Mouse (Mus musculus): ENCODE data around the gene Nr2c2. TPM values are rescaled to one million over a fixed set of nuclear protein-coding genes. Genes with fewer than 3 reads are reported as not detected.
A peak's percentile ranks its signal among the peaks of the same experiment; 100 is the strongest.

Gene Nr2c2
- total and polyA plus RNA-seq, 3 experiments: 12.2 to 14.3 (median 12.4) TPM

DNA sequence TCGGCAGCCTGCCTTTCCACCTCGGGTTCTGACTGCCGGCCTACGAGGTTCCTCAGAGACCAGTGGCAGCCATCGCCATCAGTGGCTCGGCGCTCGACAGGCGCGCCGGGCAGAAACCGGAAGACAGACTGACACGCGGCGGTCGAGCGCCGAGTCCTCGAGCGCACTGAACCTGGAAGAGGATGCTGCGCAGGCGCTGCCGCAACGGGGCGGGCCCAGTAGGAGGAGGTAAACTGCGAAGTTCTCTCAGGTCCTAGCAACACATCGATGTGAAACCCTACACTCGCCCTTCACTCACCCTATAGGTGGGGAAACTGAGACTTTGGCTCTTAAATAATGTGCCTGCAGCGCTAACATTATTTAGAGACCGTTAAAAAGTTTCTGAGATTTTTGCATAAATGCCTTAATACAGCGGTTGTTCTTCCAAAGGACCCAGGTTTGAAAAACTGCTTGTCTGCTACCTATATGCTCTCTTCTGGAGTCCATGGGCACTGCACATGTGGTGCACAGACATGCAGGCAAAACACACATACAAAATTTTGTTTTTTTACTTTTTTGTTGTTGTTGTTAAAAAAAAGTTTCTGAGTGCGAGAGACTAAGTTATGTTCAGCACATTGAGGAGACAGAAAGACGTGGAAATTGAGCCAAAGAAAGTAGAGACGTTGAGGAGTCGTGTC is 123.7 kb downstream of the Nr2c2 start, which contains the start of gene Rbsn (continued):
- TF ChIP-seq POLR2A (IDR thresholded peaks at IDR 0.05; ENCODE audit: low read depth, low read length) (peak; percentile 76), IRF4 (IDR thresholded peaks at IDR 0.05; ENCODE audit: low read depth, low read length) (peak; percentile 61; the same call in 1 of the 2 replicates), EP300 (IDR thresholded peaks at IDR 0.05; ENCODE audit: low read length) (no peak), POLR2AphosphoS2 (IDR thresholded peaks at IDR 0.05; ENCODE audit: low read depth, low read length) (peak; percentile 60; the same call in 1 of the 2 replicates), UBTF (IDR thresholded peaks at IDR 0.05; ENCODE audit: low read depth, low read length) (no peak), CHD2 (IDR thresholded peaks at IDR 0.05; ENCODE audit: low read length) (no peak), ZKSCAN1 (IDR thresholded peaks at IDR 0.05; ENCODE audit: borderline replicate concordance, low read depth, low read length) (no peak), MAZ (IDR thresholded peaks at IDR 0.05; ENCODE audit: low read depth, low read length) (no peak), JUND (conservative IDR thresholded peaks at IDR 0.05; ENCODE audit: low read depth, low read length) (no peak)

DNA sequence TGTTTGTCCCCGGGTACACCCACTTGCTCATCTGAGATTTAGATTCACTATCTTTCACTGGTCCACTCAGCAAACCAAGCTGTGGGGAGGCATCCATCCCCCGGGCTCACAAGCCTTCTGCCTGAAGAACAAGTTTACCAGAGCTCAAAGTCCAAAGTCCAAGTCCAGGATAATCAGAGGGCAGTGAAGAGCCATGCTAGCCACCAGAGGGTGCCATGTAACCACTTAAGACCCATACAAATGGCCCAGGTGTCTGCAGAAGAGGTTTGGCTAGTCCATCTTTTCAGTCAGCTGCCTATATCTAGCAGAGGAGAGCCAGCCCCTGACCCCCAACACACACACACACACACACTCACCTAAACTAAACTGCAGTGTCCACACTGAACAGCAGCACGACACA is 128.3 kb downstream of the Nr2c2 start:
- Histone ChIP-seq H3K27me3 (replicated peaks) (peaks cover 41% of the 10 kb centered on the region), H3K4me3 (replicated peaks in 1 of 3; ENCODE audit: low read depth in 2 of 3, low read length in 2 of 3, poor library complexity in 1 of 3) (no peak overlapping the region), H3K79me2 (replicated peaks; ENCODE audit: control insufficient read depth, extremely low read depth, insufficient read depth, poor library complexity, severe bottlenecking) (no peaks in the 10 kb centered on the region), H3K4me1 (ENCODE audit: control insufficient read depth in 1 of 2, insufficient read depth in 2 of 2) (no peaks in the 10 kb centered on the region), H3K36me3 (replicated peaks in 1 of 2; ENCODE audit: control insufficient read depth in 1 of 2, insufficient read depth in 1 of 2, low read length in 1 of 2) (no peaks in the 10 kb centered on the region), H3K4me2 (ENCODE audit: insufficient read depth, low read depth, poor library complexity, severe bottlenecking) (no peak overlapping the region), H3K27ac (ENCODE audit: insufficient read depth, low read depth) (no peak overlapping the region), H3K9ac (ENCODE audit: insufficient read depth, low read depth) (no peak overlapping the region), H3K9me3 (replicated peaks; ENCODE audit: low read length) (peaks cover 3% of the 10 kb centered on the region)
- dilution Hi-C loops (cut with MboI; ENCODE audit: extremely low pct_ligation_motif_present, extremely low pct_unique_long_range_greater_than_20kb, low sequenced_read_pairs) (no loop called here), in situ Hi-C loops (cut with MboI; ENCODE audit: low pct_ligation_motif_present, low pct_unique_long_range_greater_than_20kb, low sequenced_read_pairs) (no loop called here)
- TF ChIP-seq ZC3H11A (IDR thresholded peaks at IDR 0.05; ENCODE audit: low read depth, low read length) (peak; percentile 56), ZNF384 (IDR thresholded peaks at IDR 0.05; ENCODE audit: low read depth, low read length) (no peak), RAD21 (IDR thresholded peaks at IDR 0.05; ENCODE audit: low read depth, low read length) (peak; percentile 90), ZMIZ1 (IDR thresholded peaks at IDR 0.05; ENCODE audit: low read depth, low read length) (no peak), ZKSCAN1 (IDR thresholded peaks at IDR 0.05; ENCODE audit: borderline replicate concordance, low read depth, low read length) (no peak), SMC3 (IDR thresholded peaks at IDR 0.05; ENCODE audit: low read depth, low read length) (peak; percentile 95), CTCF (conservative IDR thresholded peaks at IDR 0.05 in 1 of 2, IDR thresholded peaks at IDR 0.05 in 1 of 2; ENCODE audit: low read depth in 2 of 2, low read length in 2 of 2) (peak; percentile 38 to 87)
- peak; percentile 59 for DNase-seq (ENCODE audit: extremely low read depth)

DNA sequence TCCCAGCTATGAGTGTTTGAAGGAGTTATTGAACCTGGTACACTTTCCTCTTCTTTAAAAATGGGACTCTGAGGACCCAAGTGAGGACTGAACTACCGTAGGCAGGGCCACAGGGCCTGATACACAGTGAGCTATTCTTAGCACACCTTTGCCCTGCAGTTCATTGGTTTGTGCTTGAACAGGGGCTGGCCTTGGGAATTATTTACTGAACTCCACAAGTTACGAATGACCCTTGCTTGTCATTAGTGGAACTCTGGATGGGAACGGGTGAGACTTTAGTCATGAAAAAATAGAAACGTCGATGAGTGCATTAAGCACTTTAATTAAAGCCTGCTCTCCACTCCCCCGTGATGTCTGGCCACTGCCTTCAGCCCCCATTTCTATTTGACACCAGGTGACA is 130.4 kb downstream of the Nr2c2 start:
- DNase-seq (ENCODE audit: extremely low read depth): no peak
- no peaks in the 10 kb centered on the region for H3K36me3 ChIP-seq (replicated peaks in 1 of 2; ENCODE audit: control insufficient read depth in 1 of 2, insufficient read depth in 1 of 2, low read length in 1 of 2)
- peaks cover 41% of the 10 kb centered on the region for H3K27me3 ChIP-seq (replicated peaks)
- no peaks in the 10 kb centered on the region for H3K4me1 ChIP-seq (ENCODE audit: control insufficient read depth in 1 of 2, insufficient read depth in 2 of 2)
- in situ Hi-C loops (cut with MboI; ENCODE audit: low pct_ligation_motif_present, low pct_unique_long_range_greater_than_20kb, low sequenced_read_pairs): loop anchor here (5.0 kb wide), 1 partner anchor 46 kb away; no protein-coding TSS in a partner anchor
- no peak overlapping the region for H3K4me3 ChIP-seq (replicated peaks in 1 of 3; ENCODE audit: low read depth in 2 of 3, low read length in 2 of 3, poor library complexity in 1 of 3)
- no peak overlapping the region for H3K9ac ChIP-seq (ENCODE audit: insufficient read depth, low read depth)
- H3K4me2 ChIP-seq (ENCODE audit: insufficient read depth, low read depth, poor library complexity, severe bottlenecking): no peak overlapping the region
- dilution Hi-C loops (cut with MboI; ENCODE audit: extremely low pct_ligation_motif_present, extremely low pct_unique_long_range_greater_than_20kb, low sequenced_read_pairs): no loop called here
- H3K79me2 ChIP-seq (replicated peaks; ENCODE audit: control insufficient read depth, extremely low read depth, insufficient read depth, poor library complexity, severe bottlenecking): no peaks in the 10 kb centered on the region
- TF ChIP-seq BHLHE40 (IDR thresholded peaks at IDR 0.05; ENCODE audit: low read depth, low read length): no peak
- TF ChIP-seq RCOR1 (conservative IDR thresholded peaks at IDR 0.05; ENCODE audit: low read depth, low read length): no peak
- no peak for TF ChIP-seq MYC (IDR thresholded peaks at IDR 0.05; ENCODE audit: low read depth, low read length)
- no peak for TF ChIP-seq ZKSCAN1 (IDR thresholded peaks at IDR 0.05; ENCODE audit: borderline replicate concordance, low read depth, low read length)
- TF ChIP-seq ZNF384 (IDR thresholded peaks at IDR 0.05; ENCODE audit: low read depth, low read length): no peak
- no peak for TF ChIP-seq RAD21 (IDR thresholded peaks at IDR 0.05; ENCODE audit: low read depth, low read length)
- TF ChIP-seq SMC3 (IDR thresholded peaks at IDR 0.05; ENCODE audit: low read depth, low read length): no peak
- TF ChIP-seq UBTF (IDR thresholded peaks at IDR 0.05; ENCODE audit: low read depth, low read length): no peak
- TF ChIP-seq HCFC1 (IDR thresholded peaks at IDR 0.05; ENCODE audit: low read depth, low read length): no peak
- H3K27ac ChIP-seq (ENCODE audit: insufficient read depth, low read depth): no peak overlapping the region
- peaks cover 3% of the 10 kb centered on the region for H3K9me3 ChIP-seq (replicated peaks; ENCODE audit: low read length)
